Mouse (Mus musculus) stomach, postnatal 0 days (tissue): ENCODE measurements around the gene Chchd6.

Experiments used
- CTCF ChIP-seq: IDR thresholded peaks from 2 replicates; pipeline ENCODE4 v1.5.1; 2016; ENCODE audit warnings: antibody characterized with exemption, low read depth, mild to moderate bottlenecking, moderate library complexity
- EP300 ChIP-seq: optimal IDR thresholded peaks from 2 replicates; pipeline ENCODE3; 2016; ENCODE audit warnings: antibody characterized with exemption

- TF ChIP-seq CTCF (no peak), EP300 (no peak)
These were observed 250.0 kb downstream of the Chchd6 start for GRCm38 (mm10) chr6:89345486-89345785.
